Mouse (Mus musculus) embryonic facial prominence, embryonic 11.5 days (tissue): ENCODE results near the gene Rfng. TPM values are rescaled to one million over a fixed set of nuclear protein-coding genes. Genes with fewer than 3 reads are reported as not detected.
A peak's percentile ranks its signal among the peaks of the same experiment; 100 is the strongest.

Experiments used
- ATAC-seq: fragments of 200-750 bp; cut with Nextera tagmentation; replicated peaks from 2 replicates; pipeline ENCODE4 v1.8.0; 2017; ENCODE audit warnings: low read depth; ENCODE audit not compliant: insufficient number of reproducible peaks, low FRiP score, low TSS enrichment
- DNase-seq: peaks from one replicate; pipeline ENCODE4 v3.0.0-alpha.2; 2015; ENCODE audit warnings: low spot score
- H3K27ac ChIP-seq: fragments of 300-500 bp; sonication (generic); replicated peaks from 2 replicates; pipeline ENCODE4 v1.5.1; 2014; ENCODE audit warnings: mild to moderate bottlenecking, low read depth, low read length, control low read depth
- H3K27me3 ChIP-seq: fragments of 300-500 bp; sonication (generic); 2 replicates; pipeline ENCODE4 v1.6.1; 2014; ENCODE audit warnings: mild to moderate bottlenecking, low read length, moderate library complexity, mixed read lengths; ENCODE audit not compliant: control insufficient read depth, insufficient read depth
- H3K36me3 ChIP-seq: fragments of 300-500 bp; sonication (generic); replicated peaks from 2 replicates; pipeline ENCODE4 v1.6.1; 2014; ENCODE audit warnings: low read depth, mild to moderate bottlenecking, low read length, moderate library complexity, mixed read lengths; ENCODE audit not compliant: control insufficient read depth, insufficient read depth
- H3K4me1 ChIP-seq: fragments of 300-500 bp; sonication (generic); 2 replicates; pipeline ENCODE4 v1.6.1; 2014; ENCODE audit warnings: low read length, mixed read lengths; ENCODE audit not compliant: control insufficient read depth, insufficient read depth
- H3K4me2 ChIP-seq: fragments of 300-500 bp; sonication (generic); 2 replicates; pipeline ENCODE4 v1.6.1; 2014; ENCODE audit warnings: low read depth, mild to moderate bottlenecking, control low read depth, low read length, moderate library complexity
- H3K4me3 ChIP-seq: fragments of 300-500 bp; sonication (generic); 2 replicates; pipeline ENCODE4 v1.5.1; 2014; ENCODE audit warnings: low read depth, low read length, control low read depth
- H3K9ac ChIP-seq: fragments of 300-500 bp; sonication (generic); replicated peaks from 2 replicates; pipeline ENCODE4 v1.6.1; 2014; ENCODE audit warnings: mild to moderate bottlenecking, control low read depth, low read length
- H3K9me3 ChIP-seq: fragments of 300-500 bp; sonication (generic); replicated peaks from 2 replicates; pipeline ENCODE4 v1.6.1; 2016; ENCODE audit warnings: mild to moderate bottlenecking, low read length, inconsistent platforms, mixed read lengths; ENCODE audit not compliant: control insufficient read depth
- WGBS: fragments of 180-500 bp; shearing (Covaris S2); extraction: QIAGEN DNeasy Blood & Tissue Kit; methylation state at CpG from one replicate; pipeline ENCODE4 v1.1.7; 2014; 5-methylcytosine and 5-hydroxymethylcytosine counted together
- polyA plus RNA-seq: library from polyadenylated mRNA; unstranded; fragments of >200 nt; fragmentation: Nextera tagmentation; extraction: Ambion mirVana; gene quantifications from 2 replicates; pipeline ENCODE4 v1.2.1, GENCODE M21; 2014

The Rfng gene
- polyA plus RNA-seq, 1 experiment from 2014 or later, result 16.2 TPM

DNA sequence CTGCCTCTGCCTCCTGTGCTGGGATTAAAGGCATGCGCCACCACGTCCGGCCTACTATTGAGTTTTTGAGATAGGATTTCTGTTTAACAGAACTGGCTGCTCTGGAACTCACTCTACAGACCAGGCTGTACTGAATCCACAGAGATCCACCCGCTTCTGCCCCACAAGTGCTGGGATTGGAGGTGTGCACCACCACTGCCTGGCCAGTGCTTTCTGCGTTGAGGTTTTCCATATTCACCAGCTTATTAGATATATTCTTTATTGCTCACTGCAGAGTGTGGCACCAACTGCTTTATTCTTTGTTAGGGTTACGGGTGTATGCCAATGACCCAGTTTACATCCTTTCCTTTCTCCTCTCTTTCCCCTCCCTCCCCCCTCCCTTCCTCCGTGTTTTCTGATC, 20.3 kb upstream of the Rfng start:
- H3K36me3 ChIP-seq, result peaks cover 25% of the 10 kb centered on the region
- no peaks in the 10 kb centered on the region for H3K27me3 ChIP-seq
- H3K27ac ChIP-seq, result no peak overlapping the region
- no peak overlapping the region for H3K4me3 ChIP-seq
- ATAC-seq, result no peak
- DNase-seq, result no peak
- no peaks in the 10 kb centered on the region for H3K9me3 ChIP-seq
- H3K4me1 ChIP-seq, result no peaks in the 10 kb centered on the region; the same call in 1 of the 2 replicates
- 88% methylated on average over 7 of the region's 7 CpGs for WGBS
- H3K9ac ChIP-seq, result no peak overlapping the region
- H3K4me2 ChIP-seq, result no peak overlapping the region

DNA sequence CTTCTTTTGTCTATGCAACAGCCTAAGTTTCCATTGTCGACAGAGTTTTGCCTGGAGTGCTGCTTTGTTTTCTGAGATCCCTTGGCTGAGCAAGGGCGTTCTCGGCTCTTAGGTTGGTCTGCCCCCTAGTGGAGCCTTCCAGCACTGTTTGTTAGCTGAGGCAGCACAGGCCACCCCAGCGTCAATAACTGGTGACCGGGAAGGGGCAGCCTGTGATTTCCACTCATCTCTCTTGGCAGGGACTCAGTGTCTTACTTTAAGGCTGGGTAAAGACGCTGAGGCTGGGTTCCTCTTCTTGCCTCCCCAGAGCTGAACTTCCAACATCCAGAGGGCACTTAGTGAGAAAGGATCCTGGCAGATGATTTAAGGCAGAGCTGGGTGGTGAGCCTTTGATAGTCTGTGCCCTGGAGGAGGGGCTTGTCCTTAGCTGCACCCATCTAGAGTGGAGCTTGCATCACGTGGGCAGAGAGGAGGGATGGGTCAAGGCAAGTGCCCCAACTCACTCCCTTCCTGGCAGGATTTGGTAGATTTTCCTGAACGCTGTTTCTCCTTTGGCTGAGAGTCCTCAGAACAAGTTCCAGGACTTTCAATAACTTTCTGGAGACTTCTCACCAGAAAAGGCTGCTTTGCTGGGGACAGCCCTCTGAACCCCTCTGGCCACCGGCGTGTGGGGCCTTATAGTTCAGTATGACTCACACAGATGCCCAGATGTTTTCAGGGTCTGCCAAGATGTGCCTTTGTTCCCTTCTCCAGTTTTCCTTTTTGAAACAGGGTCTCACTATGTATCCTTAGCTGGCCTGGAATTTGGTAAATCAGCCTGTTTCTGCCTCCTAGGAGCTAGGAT, 16.3 kb upstream of the Rfng start:
- no peaks in the 10 kb centered on the region; the same call in 1 of the 2 replicates for H3K4me1 ChIP-seq
- ATAC-seq (peak; percentile 50; the same call in 1 of the 2 replicates), DNase-seq (peak; percentile 95)
- H3K4me3 ChIP-seq, result no peak overlapping the region
- H3K27ac ChIP-seq, result no peak overlapping the region
- no peaks in the 10 kb centered on the region for H3K36me3 ChIP-seq
- H3K9me3 ChIP-seq, result no peaks in the 10 kb centered on the region
- H3K9ac ChIP-seq, result peak overlapping the region; percentile 37
- no peaks in the 10 kb centered on the region for H3K27me3 ChIP-seq
- WGBS, result 13% methylated on average over 10 of the region's 10 CpGs
- H3K4me2 ChIP-seq, result no peak overlapping the region

DNA sequence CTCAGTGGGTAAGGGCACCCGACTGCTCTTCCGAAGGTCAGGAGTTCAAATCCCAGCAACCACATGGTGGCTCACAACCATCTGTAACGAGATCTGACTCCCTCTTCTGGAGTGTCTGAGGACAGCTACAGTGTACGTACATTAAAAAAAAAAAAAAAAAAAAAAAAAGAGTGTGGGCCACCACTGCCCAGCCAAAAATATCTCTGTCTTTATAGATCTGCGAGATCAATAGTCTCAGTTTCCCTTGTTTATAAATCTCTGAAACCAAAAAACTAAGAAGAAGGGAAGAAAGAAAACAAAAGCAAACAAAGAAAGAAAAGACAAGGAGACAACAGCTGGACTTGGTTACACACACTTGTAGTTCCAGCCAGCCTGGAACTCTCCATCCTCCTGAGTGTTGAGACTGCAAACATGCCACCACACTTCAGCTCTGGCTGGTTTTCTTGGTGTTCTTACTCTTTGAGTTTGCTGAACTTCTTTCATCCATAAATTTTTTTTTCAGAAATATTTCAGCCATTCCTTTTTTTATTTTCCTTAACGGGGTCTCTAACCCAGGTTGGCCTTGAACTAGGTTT, 15.4 kb upstream of the Rfng start:
- no peaks in the 10 kb centered on the region for H3K9me3 ChIP-seq
- 63% methylated on average over 5 of the region's 6 CpGs for WGBS
- no peak for ATAC-seq
- H3K4me1 ChIP-seq, result no peaks in the 10 kb centered on the region; the same call in 1 of the 2 replicates
- no peak overlapping the region for H3K27ac ChIP-seq
- no peak overlapping the region for H3K4me2 ChIP-seq
- no peak overlapping the region for H3K9ac ChIP-seq
- no peaks in the 10 kb centered on the region for H3K36me3 ChIP-seq
- H3K27me3 ChIP-seq, result no peaks in the 10 kb centered on the region
- DNase-seq, result no peak
- H3K4me3 ChIP-seq, result no peak overlapping the region

DNA sequence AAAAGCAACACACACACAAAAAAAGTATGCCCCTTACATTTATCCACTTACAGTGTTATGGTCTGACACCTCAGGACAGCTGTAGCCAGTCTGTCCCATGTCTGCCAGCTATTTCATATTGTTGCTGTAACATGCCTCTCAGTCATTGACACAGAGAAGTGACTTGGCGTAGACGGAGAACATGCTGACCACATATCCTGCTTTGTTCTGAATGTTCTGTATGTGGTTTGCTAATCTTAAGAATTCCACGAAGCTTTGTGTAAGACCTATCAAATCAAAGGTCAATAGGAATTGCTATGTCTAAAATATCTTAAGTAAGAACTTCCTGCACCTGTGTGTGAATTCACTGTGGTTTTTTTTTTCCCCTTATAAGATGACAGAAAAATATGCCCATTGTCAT, 14.2 kb upstream of the Rfng start:
- Histone ChIP-seq H3K27ac (no peak overlapping the region), H3K4me1 (no peaks in the 10 kb centered on the region; the same call in 1 of the 2 replicates), H3K9me3 (no peaks in the 10 kb centered on the region), H3K9ac (no peak overlapping the region), H3K27me3 (no peaks in the 10 kb centered on the region), H3K4me2 (no peak overlapping the region), H3K36me3 (no peaks in the 10 kb centered on the region; the same call in 1 of the 2 replicates), H3K4me3 (no peak overlapping the region)
- 89% methylated on average over 3 of the region's 3 CpGs for WGBS
- ATAC-seq (no peak), DNase-seq (no peak)

DNA sequence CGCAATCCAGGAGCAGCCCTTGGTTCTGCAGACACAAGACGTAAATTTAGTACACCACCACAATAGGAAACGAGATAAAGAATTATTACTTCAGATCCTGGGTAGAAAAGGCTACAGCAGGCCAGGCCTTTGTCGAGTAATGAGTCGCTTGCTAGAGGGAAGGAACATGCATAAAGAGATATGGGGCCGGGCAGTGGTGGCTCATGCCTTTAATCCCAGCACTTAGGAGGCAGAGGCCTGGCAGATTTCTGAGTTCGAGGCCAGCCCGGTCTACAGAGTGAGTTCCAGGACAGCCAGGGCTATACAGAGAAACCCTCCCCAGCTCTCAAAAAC, 12.6 kb upstream of the Rfng start:
- 35% methylated on average over 8 of the region's 8 CpGs for WGBS
- H3K4me2 ChIP-seq, result peak overlapping the region; percentile 19; the same call in 1 of the 2 replicates
- peaks cover 5% of the 10 kb centered on the region for H3K36me3 ChIP-seq
- no peaks in the 10 kb centered on the region; the same call in 1 of the 2 replicates for H3K4me1 ChIP-seq
- H3K4me3 ChIP-seq, result peak overlapping the region; percentile 99
- peak overlapping the region; percentile 94 for H3K9ac ChIP-seq
- ATAC-seq (peak; percentile 14; the same call in 1 of the 2 replicates), DNase-seq (no peak)
- no peaks in the 10 kb centered on the region for H3K27me3 ChIP-seq
- H3K9me3 ChIP-seq, result no peaks in the 10 kb centered on the region
- H3K27ac ChIP-seq, result no peak overlapping the region; the same call in 1 of the 2 replicates

DNA sequence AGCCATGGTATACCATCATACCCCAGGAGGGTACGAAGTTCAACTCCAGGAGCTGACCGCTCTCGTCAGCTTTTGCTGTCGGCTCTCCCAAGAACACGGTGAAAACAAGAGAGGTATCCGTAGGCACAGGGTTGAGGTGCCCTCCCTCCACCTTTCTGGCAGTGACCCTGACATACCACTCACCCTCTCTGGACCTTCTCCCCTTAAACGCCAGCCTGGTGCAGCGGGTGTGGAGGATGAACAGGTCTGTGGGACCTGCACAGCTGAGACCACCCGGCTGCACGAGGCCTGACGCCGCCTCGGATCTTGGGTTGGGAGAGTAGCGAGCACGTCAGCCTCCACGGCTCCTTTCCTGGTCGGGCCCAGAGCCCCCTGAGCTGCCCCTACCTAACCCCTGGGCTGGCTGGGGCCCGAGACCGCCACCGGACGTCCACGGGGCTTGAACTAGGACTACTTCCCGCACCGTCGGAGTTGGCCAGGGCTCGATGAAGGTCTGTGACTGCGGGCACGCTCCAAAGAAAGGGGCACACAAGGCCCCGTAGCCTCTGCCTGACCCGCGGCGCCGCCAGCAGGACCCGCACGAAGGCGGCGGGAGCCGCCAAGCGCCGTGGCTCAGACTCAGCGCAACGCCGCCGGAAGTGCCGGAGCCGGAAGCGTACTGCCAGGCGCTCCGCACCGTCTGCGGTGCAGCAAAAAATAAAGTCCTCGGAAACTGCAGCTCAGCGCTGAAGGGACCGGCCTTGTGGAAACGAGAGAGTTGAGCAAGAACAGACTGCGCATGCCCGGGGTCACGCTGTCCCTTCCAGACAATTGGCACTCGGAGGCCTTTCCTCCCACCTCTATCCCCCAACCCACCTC, 12.0 kb upstream of the Rfng start, which contains the start of gene Dus1l:
Dus1l (minus strand) TSS at position 648 of the 858 bp plus-strand sequence.
- peak within 1 kb of the TSS; percentile 99 for H3K4me3 ChIP-seq
- H3K27ac ChIP-seq, result peak within 1 kb of the TSS; percentile 28; the same call in 1 of the 2 replicates
- peak within 1 kb of the TSS; percentile 95 for H3K4me2 ChIP-seq
- H3K4me1 ChIP-seq, result no peaks in the 10 kb centered on the region; the same call in 1 of the 2 replicates
- ATAC-seq, result peak; percentile 84
- peaks cover 5% of the 10 kb centered on the region for H3K36me3 ChIP-seq
- no peaks in the 10 kb centered on the region for H3K9me3 ChIP-seq
- no peaks in the 10 kb centered on the region for H3K27me3 ChIP-seq
- peak within 1 kb of the TSS; percentile 94 for H3K9ac ChIP-seq
- 3% methylated on average over 59 of the region's 59 CpGs for WGBS
- DNase-seq, result peak; percentile 96

DNA sequence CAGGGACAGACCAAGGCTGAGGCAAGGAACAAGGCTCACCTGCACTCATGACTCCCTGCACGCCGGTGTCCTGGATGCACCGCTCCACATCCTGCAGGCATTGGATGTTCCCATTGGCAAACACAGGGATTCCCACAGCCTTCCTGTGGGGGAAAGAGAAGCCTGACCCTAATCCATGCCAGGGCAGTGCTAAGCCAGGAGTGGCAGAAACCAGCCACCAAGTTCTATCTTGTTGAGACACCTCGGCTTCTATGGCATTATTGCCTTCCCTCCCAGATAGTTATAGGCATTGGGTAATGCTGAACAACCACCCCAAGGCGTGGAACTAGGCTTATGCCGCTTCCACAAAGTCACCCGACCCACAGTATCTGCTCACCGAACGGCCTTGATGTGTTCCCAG, 8.6 kb upstream of the Rfng start:
- Histone ChIP-seq H3K9ac (no peak overlapping the region), H3K27me3 (no peaks in the 10 kb centered on the region), H3K4me2 (no peak overlapping the region), H3K4me1 (no peaks in the 10 kb centered on the region), H3K36me3 (peaks cover 18% of the 10 kb centered on the region), H3K4me3 (no peak overlapping the region), H3K27ac (no peak overlapping the region), H3K9me3 (no peaks in the 10 kb centered on the region)
- ATAC-seq, result no peak
- WGBS, result 94% methylated on average over 9 of the region's 9 CpGs
- DNase-seq, result no peak
